Mouse (Mus musculus) ES-E14 (cell line): Measurements from ENCODE around the gene Nr1h3. TPM values are rescaled to one million over a fixed set of nuclear protein-coding genes. Genes with fewer than 3 reads are reported as not detected.
"Not testable (repeated sequence)": the region's sequence is repeated elsewhere in the genome, so short reads cannot be mapped to it uniquely, and the experiment has no call there.

Source experiments
- DNase-seq: peaks from one replicate; pipeline ENCODE4 v3.0.0-alpha.2; 2013; ENCODE audit warnings: low read depth, low spot score
- H3K27ac ChIP-seq: 2 replicates; pipeline ENCODE4 v1.5.1; 2012; ENCODE audit warnings: low read depth, mild to moderate bottlenecking, low read length, moderate library complexity, mixed read lengths; ENCODE audit not compliant: poor library complexity, insufficient read depth, severe bottlenecking
- H3K36me3 ChIP-seq: 2 replicates; pipeline ENCODE4 v1.6.1; 2012; ENCODE audit warnings: mild to moderate bottlenecking, low read length, moderate library complexity, mixed read lengths; ENCODE audit not compliant: control insufficient read depth, poor library complexity, insufficient read depth, severe bottlenecking
- H3K4me1 ChIP-seq, 2 experiments: fragments of 150-350 bp in 1 of 2; sonication (generic) in 1 of 2; 2 replicates each; pipeline ENCODE4 v1.6.1; 2012; ENCODE audit warnings: low read length in 2 of 2, mild to moderate bottlenecking in 1 of 2, mixed read lengths in 1 of 2; ENCODE audit not compliant: control insufficient read depth in 2 of 2, insufficient read depth in 2 of 2, poor library complexity in 1 of 2
- H3K4me3 ChIP-seq, 2 experiments: fragments of 150-350 bp in 1 of 2; sonication (generic) in 1 of 2; 2 replicates each; pipeline ENCODE4 v1.5.1; 2012; ENCODE audit warnings: low read length in 2 of 2, low read depth in 1 of 2, mild to moderate bottlenecking in 1 of 2, mixed read lengths in 1 of 2; ENCODE audit not compliant: insufficient read depth in 1 of 2, poor library complexity in 1 of 2, severe bottlenecking in 1 of 2
- H3K9ac ChIP-seq: 2 replicates; pipeline ENCODE4 v1.6.1; 2012; ENCODE audit warnings: low read depth, mild to moderate bottlenecking, low read length, mixed read lengths; ENCODE audit not compliant: poor library complexity, insufficient read depth, severe bottlenecking
- H3K9me3 ChIP-seq: fragments of 150-350 bp; sonication (generic); 2 replicates; pipeline ENCODE4 v1.6.1; 2012; ENCODE audit warnings: low read depth, mild to moderate bottlenecking, low read length; ENCODE audit not compliant: control insufficient read depth, insufficient read depth
- CHD2 ChIP-seq: IDR thresholded peaks from 2 replicates; pipeline ENCODE4 v1.6.1; 2014; ENCODE audit warnings: mild to moderate bottlenecking, low read depth, low read length, inconsistent platforms
- HCFC1 ChIP-seq: IDR thresholded peaks from 2 replicates; pipeline ENCODE4 v1.6.1; 2012; ENCODE audit warnings: low read length, inconsistent platforms, borderline replicate concordance; ENCODE audit not compliant: insufficient read depth
- MAFK ChIP-seq: IDR thresholded peaks from 2 replicates; pipeline ENCODE4 v1.6.1; 2014; ENCODE audit warnings: mild to moderate bottlenecking, low read depth, low read length, inconsistent platforms; ENCODE audit not compliant: insufficient read depth
- ZC3H11A ChIP-seq: IDR thresholded peaks from 2 replicates; pipeline ENCODE4 v1.6.1; 2012; ENCODE audit warnings: low read depth, mild to moderate bottlenecking, inconsistent platforms, low read length, borderline replicate concordance
- ZNF384 ChIP-seq: IDR thresholded peaks from 2 replicates; pipeline ENCODE4 v1.6.1; 2012; ENCODE audit warnings: low read depth, low read length, inconsistent platforms
- in situ Hi-C, 2 experiments: fragments of 600-800 bp; cut with MboI; formaldehyde crosslinking; loops; one replicate each; pipeline ENCODE4 v1.15.1; 2025; ENCODE audit warnings: low sequenced_read_pairs in 2 of 2, inconsistent platforms in 1 of 2; ENCODE audit not compliant: unreplicated experiment in 2 of 2
- total RNA-seq: library from RNA; depleted of rRNA; stranded (reverse); fragments of 300-350 nt; gene quantifications from 2 replicates; pipeline ENCODE4 v1.2.3, GENCODE M21; 2012

Nr1h3 gene
- total RNA-seq, 1 experiment: 1.4 TPM

DNA sequence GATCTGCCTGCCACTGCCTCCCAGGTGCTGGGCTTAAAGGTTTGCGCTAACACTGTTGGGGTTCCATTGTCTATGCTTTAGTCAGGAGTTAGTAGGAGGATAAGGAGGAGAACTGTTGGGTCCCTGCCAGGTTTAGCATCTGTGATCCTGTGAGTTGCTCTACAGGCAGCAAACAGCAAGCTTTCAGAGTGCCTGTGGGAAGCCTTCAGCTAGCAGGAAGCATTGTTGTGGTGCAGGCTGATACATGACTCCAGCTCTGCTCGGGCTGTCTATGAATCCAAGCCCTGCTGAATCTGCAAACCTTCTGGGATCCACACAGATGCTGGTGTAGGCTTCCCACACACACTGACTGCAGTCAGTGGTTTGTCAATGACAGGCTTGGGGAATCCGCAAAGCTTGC lies 40.8 kb upstream of the Nr1h3 start:
- TF ChIP-seq MAFK (no peak), ZNF384 (no peak), CHD2 (no peak), ZC3H11A (no peak), HCFC1 (no peak)
- no peak for DNase-seq
- Histone ChIP-seq H3K27ac (no peak overlapping the region), H3K4me3 (no peak overlapping the region), H3K4me1 (no peaks in the 10 kb centered on the region), H3K36me3 (no peaks in the 10 kb centered on the region), H3K9me3 (no peaks in the 10 kb centered on the region), H3K9ac (no peak overlapping the region)
- in situ Hi-C loops: no loop called here

DNA sequence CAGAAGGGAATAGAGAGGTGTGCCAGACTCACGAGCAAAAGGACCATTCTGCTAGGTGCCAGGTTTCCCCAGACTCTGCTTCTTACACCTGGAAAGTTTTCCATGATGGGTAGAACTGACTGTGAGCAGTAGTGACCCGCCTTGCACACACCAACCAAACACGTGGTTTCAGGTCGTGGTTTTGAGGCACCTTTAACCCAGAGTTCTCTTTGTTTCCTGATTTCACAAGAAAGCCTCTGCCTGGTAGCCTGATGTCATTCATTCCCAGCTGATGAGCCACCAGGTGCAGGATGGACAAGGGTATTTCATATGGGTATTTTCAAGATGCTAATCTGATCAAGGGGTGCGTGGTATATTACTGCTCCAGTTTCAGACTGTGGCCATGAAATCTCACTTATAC lies 39.9 kb upstream of the Nr1h3 start:
- Histone ChIP-seq H3K4me3 (no peak overlapping the region), H3K36me3 (no peaks in the 10 kb centered on the region), H3K9me3 (no peaks in the 10 kb centered on the region), H3K9ac (no peak overlapping the region), H3K4me1 (no peaks in the 10 kb centered on the region), H3K27ac (no peak overlapping the region)
- in situ Hi-C loops: no loop called here
- TF ChIP-seq HCFC1 (no peak), MAFK (no peak), ZC3H11A (no peak), ZNF384 (no peak), CHD2 (no peak)
- DNase-seq: no peak

DNA sequence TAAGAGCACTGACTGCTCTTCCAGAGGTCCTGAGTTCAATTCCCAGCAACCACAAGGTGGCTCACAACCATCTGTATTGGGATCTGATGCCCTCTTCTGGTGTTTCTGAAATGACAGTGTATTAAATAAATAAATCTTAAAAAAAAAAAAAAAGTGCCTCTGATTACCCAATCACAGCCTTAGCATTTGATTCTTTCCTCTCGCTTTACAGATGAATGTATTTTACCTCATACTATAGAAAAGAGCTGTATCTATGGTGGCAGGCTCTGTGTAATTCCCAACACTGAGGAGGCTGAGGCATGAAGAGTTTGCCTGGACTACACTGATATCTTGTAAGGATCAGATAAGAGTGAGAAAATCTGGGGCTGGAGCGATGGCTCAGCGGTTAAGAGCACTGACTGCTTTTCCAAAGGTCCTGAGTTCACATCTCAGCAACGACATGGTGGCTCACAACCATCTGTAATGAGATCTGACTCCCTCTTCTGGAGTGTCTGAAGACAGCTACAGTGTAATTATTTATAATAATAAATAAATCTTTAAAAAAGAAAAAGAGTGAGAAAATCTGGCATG lies 35.0 kb upstream of the Nr1h3 start:
- DNase-seq, H3K36me3 ChIP-seq, H3K9me3 ChIP-seq, H3K27ac ChIP-seq, H3K4me1 ChIP-seq: not testable (repeated sequence)
- peak overlapping the region; percentile 71 to 81 for H3K4me3 ChIP-seq
- TF ChIP-seq ZNF384: peak; percentile 94
- in situ Hi-C loops: loop anchor here in 1 of 2 experiments (10.0 kb wide), 1 partner anchor 123 kb away; the partner anchor contains the start of gene Mybpc3
- peak overlapping the region; percentile 43; the same call in 1 of the 2 replicates for H3K9ac ChIP-seq

DNA sequence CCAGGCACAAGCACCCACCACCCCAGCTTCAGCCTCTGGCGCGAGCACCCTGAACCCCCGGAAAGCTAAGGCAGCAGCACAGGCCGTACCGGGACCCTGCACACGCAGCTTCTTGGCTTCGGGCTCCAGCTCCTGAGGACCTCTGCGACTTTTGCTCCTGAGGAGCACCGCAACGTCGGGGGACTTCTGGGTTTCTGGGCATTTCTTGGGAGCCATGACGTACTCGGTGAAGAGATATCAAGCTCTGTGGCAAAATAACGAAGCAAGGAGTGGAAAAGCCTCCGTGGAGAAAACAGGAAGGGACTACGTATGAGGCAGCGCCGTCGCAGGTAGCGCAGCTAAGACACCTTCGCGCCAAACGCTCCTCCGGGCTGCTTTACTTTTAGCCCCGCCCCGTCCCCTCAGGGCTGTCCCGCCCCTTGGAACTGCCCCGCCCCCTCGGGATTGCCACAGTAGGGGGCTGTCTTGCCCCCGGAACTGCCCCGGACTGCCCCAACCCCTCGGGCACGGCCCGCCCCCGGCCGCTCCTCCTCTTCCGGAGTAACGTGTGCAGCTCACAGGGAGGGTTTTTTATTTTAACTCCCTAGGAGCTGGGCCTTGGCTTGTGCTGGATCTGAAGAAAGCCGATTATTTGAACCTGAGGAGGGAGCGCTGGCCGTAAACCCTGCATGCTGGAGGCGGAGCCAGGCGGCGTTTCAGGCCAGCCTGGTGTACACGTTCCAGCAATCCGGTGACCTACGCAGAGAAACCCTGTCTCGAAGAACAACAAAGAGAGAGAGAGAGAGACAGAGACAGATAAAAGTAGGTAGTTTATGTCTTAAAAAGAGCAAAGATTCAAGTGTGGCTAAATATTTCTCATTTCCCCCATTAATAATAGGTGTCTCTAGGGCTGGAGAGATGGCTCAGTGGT lies 34.2 kb upstream of the Nr1h3 start, which contains the start of gene Ddb2:
Ddb2 (minus strand) TSS at position 382 of the 910 bp plus-strand sequence.
- in situ Hi-C loops: loop anchor here in 1 of 2 experiments (10.0 kb wide), 1 partner anchor 122 kb away; the partner anchor contains the start of gene Mybpc3
- Histone ChIP-seq H3K27ac (peak within 1 kb of the TSS; percentile 91; the same call in 1 of the 2 replicates), H3K9ac (peak within 1 kb of the TSS; percentile 72), H3K9me3 (no peaks in the 10 kb centered on the region), H3K4me1 (no peaks in the 10 kb centered on the region), H3K4me3 (peak within 1 kb of the TSS; percentile 71 to 90), H3K36me3 (peaks cover 2% of the 10 kb centered on the region; the same call in 1 of the 2 replicates)
- DNase-seq: peak; percentile 92
- no peak for TF ChIP-seq ZNF384
- no peak for TF ChIP-seq ZC3H11A
- TF ChIP-seq MAFK: no peak
- TF ChIP-seq CHD2: no peak
- no peak; the same call in 1 of the 2 replicates for TF ChIP-seq HCFC1
